Mouse (Mus musculus): ENCODE measurements at regions not wholly inside any gene's neighbourhood (a gene's known extent, or its start where the extent isn't known, plus 50 kb on each side); places are given as distances from the start of the nearest gene placed in this dataset.
A peak's percentile ranks its signal among the peaks of the same experiment; 100 is the strongest.

DNA sequence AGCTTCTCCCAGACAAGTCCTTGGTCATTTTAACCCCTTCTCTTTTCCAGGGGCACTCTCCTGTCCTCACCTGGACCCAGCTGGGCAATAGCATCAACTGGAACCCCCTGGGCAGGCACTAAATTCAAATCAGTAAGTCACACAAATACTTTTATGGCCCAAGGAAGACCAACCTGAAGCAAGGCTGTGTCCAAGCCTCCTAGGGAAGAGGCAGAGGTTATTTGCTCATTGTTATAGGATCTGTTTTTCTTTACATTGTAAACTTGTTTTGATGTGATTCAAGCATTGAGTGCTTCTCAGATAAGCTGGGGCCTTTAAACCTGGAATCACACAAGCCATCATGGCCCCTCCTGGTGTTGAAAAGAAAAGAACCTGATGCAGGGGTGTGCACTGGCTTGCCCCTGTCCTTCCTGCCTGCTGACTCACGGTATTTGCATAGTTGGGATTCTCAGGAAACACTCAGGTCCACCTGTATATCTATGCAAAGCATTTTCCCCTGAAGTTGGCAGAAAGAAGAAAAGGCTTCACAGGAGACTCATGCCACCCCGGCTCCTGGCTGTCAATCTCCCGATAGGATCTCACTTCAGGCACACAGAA, 114.9 kb upstream of the Kit start:
- ATAC-seq (ENCODE audit: low FRiP score, low TSS enrichment) (no peak), DNase-seq (no peak)
- Histone ChIP-seq H3K4me1 (ENCODE audit: control insufficient read depth, insufficient read depth, low read length) (peaks cover 3% of the 10 kb centered on the region; the same call in 1 of the 2 replicates), H3K27me3 (ENCODE audit: control insufficient read depth, insufficient read depth, low read length) (no peaks in the 10 kb centered on the region), H3K4me3 (replicated peaks; ENCODE audit: low read depth, low read length) (no peak overlapping the region), H3K4me2 (ENCODE audit: low read length) (no peak overlapping the region), H3K9ac (replicated peaks; ENCODE audit: low read length) (no peak overlapping the region), H3K9me3 (ENCODE audit: control insufficient read depth, low read length) (no peaks in the 10 kb centered on the region), H3K36me3 (ENCODE audit: control insufficient read depth, insufficient read depth, low read length) (no peaks in the 10 kb centered on the region), H3K27ac (replicated peaks; ENCODE audit: low read depth, low read length) (no peak overlapping the region)
- WGBS, result 70% methylated on average over 3 of the region's 3 CpGs

DNA sequence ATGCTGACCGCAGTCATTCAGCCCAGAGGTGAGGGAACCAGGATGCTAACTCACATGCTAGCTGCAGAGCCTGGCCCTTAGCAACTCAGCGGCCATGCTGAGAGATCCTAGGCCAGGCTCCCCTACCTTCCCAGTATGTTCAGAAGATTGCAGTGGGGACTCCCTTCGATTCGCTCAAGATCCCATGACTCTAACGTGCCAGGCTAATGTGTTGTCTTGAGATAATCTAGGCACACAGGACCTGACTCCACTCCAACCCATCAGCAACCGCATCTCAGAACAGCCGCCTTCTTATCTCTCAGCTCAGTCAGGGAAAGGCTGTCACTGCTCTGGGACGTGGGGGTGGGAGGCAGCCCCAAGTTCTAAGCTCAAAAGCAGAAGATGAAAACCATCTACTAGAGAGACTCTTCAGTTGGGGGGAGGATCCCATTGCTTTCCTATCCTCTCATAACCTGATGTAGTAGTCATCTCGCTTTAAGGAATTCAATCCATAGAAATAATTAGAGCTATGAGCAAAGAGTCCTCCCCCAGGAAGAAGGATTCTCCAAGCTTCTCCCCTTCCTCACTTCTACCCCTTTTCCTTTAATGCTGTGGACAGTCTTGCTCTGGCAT, 114.2 kb upstream of the Kit start:
- ATAC-seq (ENCODE audit: low FRiP score, low TSS enrichment), result no peak

DNA sequence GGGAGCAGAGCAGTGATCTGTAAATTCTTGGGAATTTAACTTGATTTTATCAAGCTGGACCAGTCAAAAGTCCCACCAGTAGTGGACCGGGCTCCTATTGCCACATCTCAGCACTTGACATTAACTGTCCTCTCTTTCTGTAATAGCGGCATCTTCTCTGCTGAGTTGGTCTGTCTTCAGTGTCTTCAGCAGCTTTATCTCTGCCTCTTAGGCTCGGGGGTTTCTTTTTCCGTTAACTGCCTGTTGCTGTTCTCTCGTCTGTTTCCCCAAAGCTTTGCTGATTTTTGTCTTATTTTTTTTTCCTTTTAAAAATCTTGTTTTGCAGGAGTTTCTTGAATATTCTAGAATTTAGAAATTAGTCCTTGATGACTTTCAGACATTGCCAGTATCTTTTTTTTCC, 113.3 kb upstream of the Kit start:
- Histone ChIP-seq H3K9ac (replicated peaks; ENCODE audit: low read length) (no peak overlapping the region), H3K27ac (replicated peaks; ENCODE audit: low read depth, low read length) (no peak overlapping the region), H3K4me3 (replicated peaks; ENCODE audit: low read depth, low read length) (no peak overlapping the region), H3K9me3 (ENCODE audit: control insufficient read depth, low read length) (no peaks in the 10 kb centered on the region), H3K4me1 (ENCODE audit: control insufficient read depth, insufficient read depth, low read length) (no peaks in the 10 kb centered on the region), H3K27me3 (ENCODE audit: control insufficient read depth, insufficient read depth, low read length) (no peaks in the 10 kb centered on the region), H3K4me2 (ENCODE audit: low read length) (no peak overlapping the region), H3K36me3 (ENCODE audit: control insufficient read depth, insufficient read depth, low read length) (no peaks in the 10 kb centered on the region)
- ATAC-seq (ENCODE audit: low FRiP score, low TSS enrichment), result no peak
- WGBS, result 90% methylated on average over 5 of the region's 5 CpGs
- no peak for DNase-seq

More for the DNA sequence above, 114.2 kb upstream of the Kit start:
- Histone ChIP-seq H3K9ac (replicated peaks; ENCODE audit: low read length) (no peak overlapping the region), H3K4me2 (ENCODE audit: low read length) (no peak overlapping the region), H3K4me3 (replicated peaks; ENCODE audit: low read depth, low read length) (no peak overlapping the region), H3K27me3 (ENCODE audit: control insufficient read depth, insufficient read depth, low read length) (no peaks in the 10 kb centered on the region), H3K36me3 (ENCODE audit: control insufficient read depth, insufficient read depth, low read length) (no peaks in the 10 kb centered on the region), H3K9me3 (ENCODE audit: control insufficient read depth, low read length) (no peaks in the 10 kb centered on the region), H3K27ac (replicated peaks; ENCODE audit: low read depth, low read length) (no peak overlapping the region), H3K4me1 (ENCODE audit: control insufficient read depth, insufficient read depth, low read length) (no peaks in the 10 kb centered on the region)
- 89% methylated on average over 9 of the region's 9 CpGs for WGBS
- DNase-seq, result no peak

DNA sequence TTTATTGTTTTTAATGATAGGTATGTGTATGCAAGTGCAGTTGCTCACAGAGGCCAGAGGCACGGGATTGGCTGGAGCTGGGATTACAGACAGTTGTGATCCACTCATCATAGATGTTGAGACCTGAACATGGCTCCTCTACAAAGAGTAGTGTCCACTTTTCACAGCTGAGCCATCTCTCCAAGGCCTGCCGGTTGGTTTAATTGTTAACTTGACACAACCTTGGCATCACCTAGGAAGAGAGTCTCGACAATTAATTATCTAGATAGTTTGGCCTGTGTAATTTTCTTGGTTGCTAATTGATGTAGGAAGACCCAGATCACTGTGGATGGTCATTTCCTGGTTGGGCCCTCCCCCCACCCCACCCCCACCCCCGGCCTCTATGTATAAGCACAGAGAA, 111.1 kb upstream of the Kit start:
- Histone ChIP-seq H3K27me3 (ENCODE audit: control insufficient read depth, insufficient read depth, low read length) (no peaks in the 10 kb centered on the region), H3K9ac (replicated peaks; ENCODE audit: low read length) (no peak overlapping the region), H3K27ac (replicated peaks; ENCODE audit: low read depth, low read length) (no peak overlapping the region), H3K4me2 (ENCODE audit: low read length) (no peak overlapping the region), H3K9me3 (ENCODE audit: control insufficient read depth, low read length) (no peaks in the 10 kb centered on the region), H3K4me1 (ENCODE audit: control insufficient read depth, insufficient read depth, low read length) (no peaks in the 10 kb centered on the region), H3K36me3 (ENCODE audit: control insufficient read depth, insufficient read depth, low read length) (no peaks in the 10 kb centered on the region), H3K4me3 (replicated peaks; ENCODE audit: low read depth, low read length) (no peak overlapping the region)
- DNase-seq, result no peak
- 94% methylated on average over 4 of the region's 4 CpGs for WGBS
- no peak for ATAC-seq (ENCODE audit: low FRiP score, low TSS enrichment)

DNA sequence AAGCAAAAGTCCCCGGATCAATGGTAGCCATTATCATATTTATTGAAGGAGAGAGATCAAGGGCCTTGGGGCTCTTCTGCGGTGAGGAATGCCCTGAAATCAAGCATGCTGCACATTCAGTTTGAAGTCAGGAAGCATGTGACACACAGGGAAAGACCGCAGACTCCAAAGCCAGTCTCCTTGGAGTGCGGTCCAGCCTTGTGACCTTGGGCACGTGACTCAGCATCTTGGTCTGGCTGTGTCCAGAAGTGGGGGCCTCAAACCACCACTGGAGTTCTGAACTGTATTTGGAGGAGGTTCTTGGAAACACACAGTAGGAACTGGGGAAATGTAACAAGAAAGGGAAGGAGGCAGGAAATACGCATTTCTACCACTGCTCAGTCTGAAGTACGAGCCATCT, 109.0 kb upstream of the Kit start:
- no peak for ATAC-seq (ENCODE audit: low FRiP score, low TSS enrichment)
- Histone ChIP-seq H3K4me3 (replicated peaks; ENCODE audit: low read depth, low read length) (no peak overlapping the region), H3K9me3 (ENCODE audit: control insufficient read depth, low read length) (no peaks in the 10 kb centered on the region), H3K4me1 (ENCODE audit: control insufficient read depth, insufficient read depth, low read length) (no peaks in the 10 kb centered on the region), H3K27ac (replicated peaks; ENCODE audit: low read depth, low read length) (no peak overlapping the region), H3K9ac (replicated peaks; ENCODE audit: low read length) (no peak overlapping the region), H3K36me3 (ENCODE audit: control insufficient read depth, insufficient read depth, low read length) (no peaks in the 10 kb centered on the region), H3K27me3 (ENCODE audit: control insufficient read depth, insufficient read depth, low read length) (no peaks in the 10 kb centered on the region), H3K4me2 (ENCODE audit: low read length) (no peak overlapping the region)
- WGBS, result 83% methylated on average over 7 of the region's 7 CpGs
- DNase-seq, result no peak

DNA sequence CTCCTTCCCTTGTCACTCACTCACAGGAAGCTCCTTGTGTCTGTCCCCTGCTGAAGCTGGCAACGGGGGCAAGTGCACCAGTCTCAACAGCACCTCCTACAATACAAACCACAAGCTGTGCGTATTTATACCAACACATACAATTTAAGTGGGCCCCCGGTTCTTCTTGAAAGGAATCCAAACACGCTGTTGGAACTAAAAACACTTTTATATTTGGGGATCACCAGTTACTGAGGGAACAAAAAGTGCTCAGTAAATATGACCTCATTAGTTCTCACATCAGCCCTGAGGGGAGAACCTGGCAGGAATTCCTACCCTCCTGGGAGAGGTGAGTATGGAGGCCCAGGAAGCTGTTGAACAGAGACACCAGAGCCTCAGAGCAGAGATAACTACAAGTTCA, 107.8 kb upstream of the Kit start:
- DNase-seq (no peak), ATAC-seq (ENCODE audit: low FRiP score, low TSS enrichment) (no peak)
- 84% methylated on average over 4 of the region's 4 CpGs for WGBS
- no peaks in the 10 kb centered on the region for H3K4me1 ChIP-seq (ENCODE audit: control insufficient read depth, insufficient read depth, low read length)
- no peak overlapping the region for H3K9ac ChIP-seq (replicated peaks; ENCODE audit: low read length)
- no peaks in the 10 kb centered on the region for H3K36me3 ChIP-seq (ENCODE audit: control insufficient read depth, insufficient read depth, low read length)
- H3K4me2 ChIP-seq (ENCODE audit: low read length), result no peak overlapping the region
- no peaks in the 10 kb centered on the region for H3K9me3 ChIP-seq (ENCODE audit: control insufficient read depth, low read length)
- H3K27me3 ChIP-seq (ENCODE audit: control insufficient read depth, insufficient read depth, low read length), result no peaks in the 10 kb centered on the region
- no peak overlapping the region for H3K4me3 ChIP-seq (replicated peaks; ENCODE audit: low read depth, low read length)
- no peak overlapping the region for H3K27ac ChIP-seq (replicated peaks; ENCODE audit: low read depth, low read length)

DNA sequence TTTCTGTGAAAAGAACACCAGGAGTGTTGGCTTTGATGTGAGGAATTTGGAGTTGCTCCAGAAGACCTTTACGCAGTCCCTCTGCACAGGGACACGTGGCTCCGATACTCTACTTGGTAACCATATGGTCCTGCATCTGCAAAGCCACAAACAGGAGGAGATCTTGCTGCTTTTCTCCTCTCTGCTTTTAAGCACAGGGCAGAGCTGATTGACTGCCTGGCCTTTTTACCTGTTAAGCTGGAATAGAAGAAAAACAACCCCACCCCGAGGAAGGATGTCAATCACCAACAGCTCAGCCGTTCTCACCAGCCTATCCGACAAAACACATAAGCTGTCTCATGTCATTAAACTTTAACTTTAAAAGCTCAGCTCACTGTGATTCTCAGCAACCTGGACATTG, 106.8 kb upstream of the Kit start:
- WGBS, result 47% methylated on average over 6 of the region's 6 CpGs
- Histone ChIP-seq H3K4me2 (ENCODE audit: low read length) (no peak overlapping the region), H3K27me3 (ENCODE audit: control insufficient read depth, insufficient read depth, low read length) (no peaks in the 10 kb centered on the region), H3K27ac (replicated peaks; ENCODE audit: low read depth, low read length) (no peak overlapping the region), H3K36me3 (ENCODE audit: control insufficient read depth, insufficient read depth, low read length) (no peaks in the 10 kb centered on the region), H3K4me3 (replicated peaks; ENCODE audit: low read depth, low read length) (no peak overlapping the region), H3K9ac (replicated peaks; ENCODE audit: low read length) (no peak overlapping the region), H3K4me1 (ENCODE audit: control insufficient read depth, insufficient read depth, low read length) (0 out of 2 replicates have a peak, but pooled peaks cover under 1% of the 10 kb centered on the region), H3K9me3 (ENCODE audit: control insufficient read depth, low read length) (no peaks in the 10 kb centered on the region)
- DNase-seq (peak; percentile 51), ATAC-seq (ENCODE audit: low FRiP score, low TSS enrichment) (no peak)

DNA sequence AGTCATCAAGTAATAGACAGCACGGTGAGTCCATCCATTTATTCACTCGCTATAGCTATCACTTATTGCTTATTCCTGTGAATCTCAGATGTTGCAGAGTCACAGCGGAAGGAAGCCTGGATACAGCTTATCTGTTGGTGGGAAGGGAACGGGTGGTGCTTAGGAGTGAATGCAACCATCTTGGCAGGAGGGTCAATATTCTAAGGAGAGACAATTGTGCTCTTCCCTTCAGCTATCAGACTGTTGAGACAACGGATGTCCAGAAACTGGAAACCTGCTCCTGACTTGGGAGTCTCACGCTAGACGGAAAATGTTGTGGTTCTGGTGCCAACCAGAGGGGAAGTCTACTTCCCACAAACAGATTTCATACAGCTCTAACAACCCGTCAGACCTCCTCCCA, 103.7 kb upstream of the Kit start:
- 95% methylated on average over 8 of the region's 8 CpGs for WGBS
- DNase-seq (no peak), ATAC-seq (ENCODE audit: low FRiP score, low TSS enrichment) (no peak)

DNA sequence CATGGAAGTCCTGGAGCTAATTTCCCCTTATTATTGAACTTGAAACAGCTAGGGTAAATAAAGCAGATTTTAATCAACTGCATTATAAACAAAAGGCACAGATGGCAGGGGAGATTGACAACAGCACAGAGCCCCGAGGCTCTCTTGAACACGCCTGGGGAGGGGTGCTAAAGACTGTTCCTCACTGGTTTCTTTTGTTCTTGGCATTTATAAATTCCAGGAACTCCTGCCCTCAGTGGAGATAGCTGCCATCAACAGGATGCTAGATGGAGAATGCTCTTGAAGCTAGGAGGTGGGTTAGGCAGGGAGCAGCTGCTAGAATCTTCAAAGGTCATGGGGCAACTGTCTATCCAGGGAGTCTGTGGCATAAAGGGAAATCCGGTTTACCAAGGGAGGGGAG, 102.2 kb upstream of the Kit start:
- H3K27ac ChIP-seq (replicated peaks; ENCODE audit: low read depth, low read length), result no peak overlapping the region
- no peak overlapping the region for H3K4me3 ChIP-seq (replicated peaks; ENCODE audit: low read depth, low read length)
- H3K9me3 ChIP-seq (ENCODE audit: control insufficient read depth, low read length), result no peaks in the 10 kb centered on the region
- H3K4me2 ChIP-seq (ENCODE audit: low read length), result no peak overlapping the region
- no peak overlapping the region for H3K9ac ChIP-seq (replicated peaks; ENCODE audit: low read length)
- no peak for ATAC-seq (ENCODE audit: low FRiP score, low TSS enrichment)
- H3K36me3 ChIP-seq (ENCODE audit: control insufficient read depth, insufficient read depth, low read length), result no peaks in the 10 kb centered on the region
- no peak for DNase-seq
- WGBS, result 23% methylated on average over 3 of the region's 3 CpGs
- no peaks in the 10 kb centered on the region for H3K27me3 ChIP-seq (ENCODE audit: control insufficient read depth, insufficient read depth, low read length)
- 0 out of 2 replicates have a peak, but pooled peaks cover 2% of the 10 kb centered on the region for H3K4me1 ChIP-seq (ENCODE audit: control insufficient read depth, insufficient read depth, low read length)

More for the DNA sequence above, 103.7 kb upstream of the Kit start:
- no peak overlapping the region for H3K4me3 ChIP-seq (replicated peaks; ENCODE audit: low read depth, low read length)
- H3K9ac ChIP-seq (replicated peaks; ENCODE audit: low read length), result no peak overlapping the region
- H3K4me1 ChIP-seq (ENCODE audit: control insufficient read depth, insufficient read depth, low read length), result 0 out of 2 replicates have a peak, but pooled peaks cover 2% of the 10 kb centered on the region
- H3K9me3 ChIP-seq (ENCODE audit: control insufficient read depth, low read length), result no peaks in the 10 kb centered on the region
- H3K27me3 ChIP-seq (ENCODE audit: control insufficient read depth, insufficient read depth, low read length), result no peaks in the 10 kb centered on the region
- H3K4me2 ChIP-seq (ENCODE audit: low read length), result no peak overlapping the region
- no peak overlapping the region for H3K27ac ChIP-seq (replicated peaks; ENCODE audit: low read depth, low read length)
- no peaks in the 10 kb centered on the region for H3K36me3 ChIP-seq (ENCODE audit: control insufficient read depth, insufficient read depth, low read length)

All from midbrain, embryonic 14.5 days (tissue).